Mouse (Mus musculus): ENCODE data around the gene Ppm1l.

GRCm38 (mm10) chr3:69300121-69300520 lies 16.5 kb upstream of the Ppm1l start:
- TF ChIP-seq CTCF (IDR thresholded peaks at IDR 0.05; ENCODE audit: low read depth) (no peak), EP300 (optimal IDR thresholded peaks at IDR 0.05) (no peak)

Data from stomach, postnatal 0 days (tissue).